Mouse (Mus musculus): Measurements from ENCODE around the gene Pop7.

DNA sequence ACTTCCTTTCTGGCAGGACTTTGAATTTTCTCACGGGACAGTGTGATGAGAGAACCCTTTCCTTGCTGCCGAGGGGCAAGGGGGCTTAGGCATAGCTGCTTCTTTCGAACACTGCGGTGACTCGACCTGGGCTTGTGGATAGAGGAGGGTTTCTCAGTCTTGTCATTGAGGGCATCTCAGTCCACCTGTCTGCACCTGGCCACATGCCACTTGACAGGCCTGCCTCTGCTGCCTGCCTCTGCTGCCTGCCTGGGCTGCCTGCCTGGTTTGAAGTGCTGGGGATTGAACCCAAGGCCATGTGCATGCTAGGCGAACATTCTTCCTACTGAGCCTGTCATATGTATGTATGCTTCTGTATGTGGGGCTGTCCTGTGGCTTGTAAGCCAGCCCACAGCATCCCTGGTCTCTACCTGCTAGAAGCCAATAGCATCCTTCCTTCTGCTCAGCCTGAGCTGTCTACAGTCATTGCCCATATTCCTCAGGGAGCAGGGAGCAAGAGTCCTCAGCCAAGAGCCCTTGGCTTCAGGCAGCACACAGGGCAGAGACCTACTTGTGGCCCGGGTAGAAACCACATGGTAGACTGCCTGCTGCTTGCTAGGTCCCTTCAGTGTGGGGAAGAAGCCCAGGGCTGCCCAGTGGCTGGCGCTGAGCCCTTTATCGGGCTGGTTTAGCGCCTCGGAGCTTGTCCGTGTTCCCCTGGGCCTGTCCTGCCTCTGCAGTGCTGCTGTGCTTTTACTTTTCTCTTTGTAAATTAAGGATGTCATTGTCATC, 11.8 kb upstream of the Pop7 start:
- TF ChIP-seq CTCF (conservative IDR thresholded peaks at IDR 0.05; ENCODE audit: insufficient read depth, insufficient read length, low read depth, low read length): no peak
- TF ChIP-seq POLR2A (IDR thresholded peaks at IDR 0.05; ENCODE audit: low read depth, low read length): no peak

All from kidney, adult 2 months (tissue).